Mouse (Mus musculus) ES-E14 (cell line): ENCODE results near the gene Avil. TPM values are rescaled to one million over a fixed set of nuclear protein-coding genes. Genes with fewer than 3 reads are reported as not detected.

Experiments used
- DNase-seq: peaks from one replicate; pipeline ENCODE4 v3.0.0-alpha.2; 2013; ENCODE audit warnings: low read depth, low spot score
- H3K27ac ChIP-seq: 2 replicates; pipeline ENCODE4 v1.5.1; 2012; ENCODE audit warnings: low read depth, mild to moderate bottlenecking, low read length, moderate library complexity, mixed read lengths; ENCODE audit not compliant: poor library complexity, insufficient read depth, severe bottlenecking
- H3K36me3 ChIP-seq: 2 replicates; pipeline ENCODE4 v1.6.1; 2012; ENCODE audit warnings: mild to moderate bottlenecking, low read length, moderate library complexity, mixed read lengths; ENCODE audit not compliant: control insufficient read depth, poor library complexity, insufficient read depth, severe bottlenecking
- H3K4me1 ChIP-seq, 2 experiments: fragments of 150-350 bp in 1 of 2; sonication (generic) in 1 of 2; 2 replicates each; pipeline ENCODE4 v1.6.1; 2012; ENCODE audit warnings: low read length in 2 of 2, mild to moderate bottlenecking in 1 of 2, mixed read lengths in 1 of 2; ENCODE audit not compliant: control insufficient read depth in 2 of 2, insufficient read depth in 2 of 2, poor library complexity in 1 of 2
- H3K4me3 ChIP-seq, 2 experiments: fragments of 150-350 bp in 1 of 2; sonication (generic) in 1 of 2; 2 replicates each; pipeline ENCODE4 v1.5.1; 2012; ENCODE audit warnings: low read length in 2 of 2, low read depth in 1 of 2, mild to moderate bottlenecking in 1 of 2, mixed read lengths in 1 of 2; ENCODE audit not compliant: insufficient read depth in 1 of 2, poor library complexity in 1 of 2, severe bottlenecking in 1 of 2
- H3K9ac ChIP-seq: 2 replicates; pipeline ENCODE4 v1.6.1; 2012; ENCODE audit warnings: low read depth, mild to moderate bottlenecking, low read length, mixed read lengths; ENCODE audit not compliant: poor library complexity, insufficient read depth, severe bottlenecking
- H3K9me3 ChIP-seq: fragments of 150-350 bp; sonication (generic); 2 replicates; pipeline ENCODE4 v1.6.1; 2012; ENCODE audit warnings: low read depth, mild to moderate bottlenecking, low read length; ENCODE audit not compliant: control insufficient read depth, insufficient read depth
- CHD2 ChIP-seq: IDR thresholded peaks from 2 replicates; pipeline ENCODE4 v1.6.1; 2014; ENCODE audit warnings: mild to moderate bottlenecking, low read depth, low read length, inconsistent platforms
- HCFC1 ChIP-seq: IDR thresholded peaks from 2 replicates; pipeline ENCODE4 v1.6.1; 2012; ENCODE audit warnings: low read length, inconsistent platforms, borderline replicate concordance; ENCODE audit not compliant: insufficient read depth
- MAFK ChIP-seq: IDR thresholded peaks from 2 replicates; pipeline ENCODE4 v1.6.1; 2014; ENCODE audit warnings: mild to moderate bottlenecking, low read depth, low read length, inconsistent platforms; ENCODE audit not compliant: insufficient read depth
- ZC3H11A ChIP-seq: IDR thresholded peaks from 2 replicates; pipeline ENCODE4 v1.6.1; 2012; ENCODE audit warnings: low read depth, mild to moderate bottlenecking, inconsistent platforms, low read length, borderline replicate concordance
- ZNF384 ChIP-seq: IDR thresholded peaks from 2 replicates; pipeline ENCODE4 v1.6.1; 2012; ENCODE audit warnings: low read depth, low read length, inconsistent platforms
- in situ Hi-C, 2 experiments: fragments of 600-800 bp; cut with MboI; formaldehyde crosslinking; loops; one replicate each; pipeline ENCODE4 v1.15.1; 2025; ENCODE audit warnings: low sequenced_read_pairs in 2 of 2, inconsistent platforms in 1 of 2; ENCODE audit not compliant: unreplicated experiment in 2 of 2
- total RNA-seq: library from RNA; depleted of rRNA; stranded (reverse); fragments of 300-350 nt; gene quantifications from 2 replicates; pipeline ENCODE4 v1.2.3, GENCODE M21; 2012; rRNA removed

The Avil gene
- total RNA-seq, 1 experiment: 0.18 TPM

- H3K9ac ChIP-seq: peak overlapping the region; percentile 36; the same call in 1 of the 2 replicates
- H3K27ac ChIP-seq: no peak overlapping the region; the same call in 1 of the 2 replicates
- DNase-seq: no peak
- peaks cover 39% of the 10 kb centered on the region for H3K36me3 ChIP-seq
- no peaks in the 10 kb centered on the region for H3K9me3 ChIP-seq
- H3K4me3 ChIP-seq: no peak overlapping the region
- peaks cover 2 to 10% of the 10 kb centered on the region in 2 experiments; a peak in 3 of 4 replicates for H3K4me1 ChIP-seq
- no peak for TF ChIP-seq ZC3H11A
- in situ Hi-C loops: no loop called here
Measured at GRCm38 (mm10) chr10:127066519-127067018, 66.1 kb downstream of the Avil start.

GRCm38 (mm10) chr10:127068360-127069038 is 68.0 kb downstream of the Avil start:
- in situ Hi-C loops: no loop called here
- no peak for TF ChIP-seq HCFC1
- no peak for TF ChIP-seq CHD2
- TF ChIP-seq MAFK: no peak
- TF ChIP-seq ZC3H11A: no peak
- TF ChIP-seq ZNF384: no peak
- DNase-seq: no peak
- Histone ChIP-seq H3K9ac (peak overlapping the region; percentile 97; the same call in 1 of the 2 replicates), H3K27ac (no peak overlapping the region), H3K4me3 (peak overlapping the region; percentile 97 to 98; a peak in 3 of 4 replicates), H3K9me3 (no peaks in the 10 kb centered on the region), H3K4me1 (peaks cover 0 to 10% of the 10 kb centered on the region in 2 experiments; a peak in 2 of 4 replicates), H3K36me3 (peaks cover 39% of the 10 kb centered on the region)

GRCm38 (mm10) chr10:127069281-127070189 is 69.0 kb downstream of the Avil start:
- peaks cover 0 to 10% of the 10 kb centered on the region in 2 experiments; a peak in 2 of 4 replicates for H3K4me1 ChIP-seq
- DNase-seq: no peak

More at GRCm38 (mm10) chr10:127069281-127070189, 69.0 kb downstream of the Avil start:
- H3K9me3 ChIP-seq: no peaks in the 10 kb centered on the region
- H3K27ac ChIP-seq: peak overlapping the region; percentile 89
- peak overlapping the region; percentile 97 to 98 for H3K4me3 ChIP-seq
- in situ Hi-C loops: no loop called here
- H3K36me3 ChIP-seq: peaks cover 35% of the 10 kb centered on the region
- H3K9ac ChIP-seq: peak overlapping the region; percentile 97
- TF ChIP-seq ZC3H11A (no peak), MAFK (no peak), ZNF384 (no peak), HCFC1 (no peak; the same call in 1 of the 2 replicates), CHD2 (no peak)

Other genes with a start within 250 kb of the Avil start
- gene Atp23, start 99.4 kb upstream of the Avil start, total RNA-seq: 12.1 and 12.2 TPM in 2 replicates
- 28.5 and 38.1 TPM in 2 replicates for gene Ctdsp2, start 22.0 kb upstream of the Avil start, total RNA-seq
- 52.8 and 60.9 TPM in 2 replicates for gene Tsfm, start 30.1 kb downstream of the Avil start, total RNA-seq
- 20.4 and 21.4 TPM in 2 replicates for gene Mettl1, start 40.7 kb downstream of the Avil start, total RNA-seq
- gene Eef1akmt3, start 40.8 kb downstream of the Avil start, total RNA-seq: 0.11 and 0.49 TPM in 2 replicates
- gene Cyp27b1, start 47.5 kb downstream of the Avil start, total RNA-seq: 0.40 and 0.74 TPM in 2 replicates
- gene March9, start 59.5 kb downstream of the Avil start, total RNA-seq: 4.6 and 8.3 TPM in 2 replicates
- 502 and 522 TPM in 2 replicates for gene Cdk4, start 62.8 kb downstream of the Avil start, total RNA-seq
- gene Tspan31, start 69.6 kb downstream of the Avil start, total RNA-seq: 121 and 154 TPM in 2 replicates
- 1.4 and 2.0 TPM in 2 replicates for gene Agap2, start 74.6 kb downstream of the Avil start, total RNA-seq
- gene Os9, start 120.4 kb downstream of the Avil start, total RNA-seq: 29.4 and 48.6 TPM in 2 replicates
- 4.5 and 8.6 TPM in 2 replicates for gene B4galnt1, start 164.5 kb downstream of the Avil start, total RNA-seq
- gene Slc26a10, start 179.9 kb downstream of the Avil start, total RNA-seq: 7.4 and 12.2 TPM in 2 replicates
- gene Arhgef25, start 189.4 kb downstream of the Avil start, total RNA-seq: 39.2 and 87.7 TPM in 2 replicates
- gene Dtx3, start 195.0 kb downstream of the Avil start, total RNA-seq: 29.5 and 75.5 TPM in 2 replicates
- gene Pip4k2c, start 210.9 kb downstream of the Avil start, total RNA-seq: 41.7 and 47.4 TPM in 2 replicates